In the genomic region with DNA sequence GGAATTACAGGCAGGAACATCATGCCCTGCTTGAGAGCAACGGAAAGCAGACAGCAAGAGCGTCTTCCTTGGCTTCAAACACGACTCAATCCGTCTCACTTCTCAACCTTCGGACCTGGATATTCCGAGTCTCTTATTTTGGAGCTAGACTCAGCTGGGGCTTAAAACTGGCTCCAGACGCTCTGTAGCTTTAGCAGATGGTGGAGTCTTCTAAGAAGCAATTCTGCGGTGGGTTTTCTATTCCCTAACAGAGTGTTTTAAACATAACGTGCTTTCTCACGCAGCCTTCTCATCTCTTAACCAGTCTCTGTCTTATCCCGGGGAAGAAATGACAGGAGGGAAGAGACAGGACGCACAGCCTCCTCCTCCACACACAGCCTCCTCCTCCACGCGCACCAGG, we compare ENCODE assay signal across 13 mouse cellular contexts.
"Had no signal": no experiment of that assay in that cellular context is flagged by ENCODE, and none has a peak within 500 bp of the region (broad histone marks: within the 10 kb centered on the region; RNA-seq: fewer than 3 reads in every experiment).

No protein-coding gene starts in this region.

- ATAC-seq: intestine, embryonic 15.5 days; liver, postnatal 0 days had no signal

- H3K27ac ChIP-seq: intestine, embryonic 15.5 days; kidney, embryonic 15.5 days; limb, embryonic 12.5 days; liver, embryonic 13.5 days; lung, embryonic 15.5 days; neural tube, embryonic 12.5 days; stomach, postnatal 0 days had no signal

- H3K4me3 ChIP-seq: intestine, embryonic 15.5 days; kidney, embryonic 15.5 days; limb, embryonic 12.5 days; liver, embryonic 13.5 days; lung, embryonic 15.5 days; neural tube, embryonic 12.5 days had no signal

- DNase-seq: kidney, adult 2 months; kidney, postnatal 14 days; liver, postnatal 0 days; lung, postnatal 14 days; midbrain, embryonic 14.5 days; thymus, postnatal 4 days had no signal

- H3K4me1 ChIP-seq: limb, embryonic 12.5 days had no signal

- H3K9me3 ChIP-seq: intestine, embryonic 15.5 days; kidney, embryonic 15.5 days; liver, embryonic 13.5 days; lung, embryonic 15.5 days; neural tube, embryonic 12.5 days had no signal

- H3K27me3 ChIP-seq: intestine, embryonic 15.5 days; kidney, embryonic 15.5 days; limb, embryonic 12.5 days; lung, embryonic 15.5 days; neural tube, embryonic 12.5 days had no signal

- H3K36me3 ChIP-seq: intestine, embryonic 15.5 days; kidney, embryonic 15.5 days; limb, embryonic 12.5 days; lung, embryonic 15.5 days; neural tube, embryonic 12.5 days had no signal
